Mouse (Mus musculus): ENCODE results near the gene Chrd. TPM values are rescaled to one million over a fixed set of nuclear protein-coding genes. Genes with fewer than 3 reads are reported as not detected.
A peak's percentile ranks its signal among the peaks of the same experiment; 100 is the strongest.

The Chrd gene
- polyA plus RNA-seq, 1 experiment from 2014 or later, result 12.2 TPM

DNA sequence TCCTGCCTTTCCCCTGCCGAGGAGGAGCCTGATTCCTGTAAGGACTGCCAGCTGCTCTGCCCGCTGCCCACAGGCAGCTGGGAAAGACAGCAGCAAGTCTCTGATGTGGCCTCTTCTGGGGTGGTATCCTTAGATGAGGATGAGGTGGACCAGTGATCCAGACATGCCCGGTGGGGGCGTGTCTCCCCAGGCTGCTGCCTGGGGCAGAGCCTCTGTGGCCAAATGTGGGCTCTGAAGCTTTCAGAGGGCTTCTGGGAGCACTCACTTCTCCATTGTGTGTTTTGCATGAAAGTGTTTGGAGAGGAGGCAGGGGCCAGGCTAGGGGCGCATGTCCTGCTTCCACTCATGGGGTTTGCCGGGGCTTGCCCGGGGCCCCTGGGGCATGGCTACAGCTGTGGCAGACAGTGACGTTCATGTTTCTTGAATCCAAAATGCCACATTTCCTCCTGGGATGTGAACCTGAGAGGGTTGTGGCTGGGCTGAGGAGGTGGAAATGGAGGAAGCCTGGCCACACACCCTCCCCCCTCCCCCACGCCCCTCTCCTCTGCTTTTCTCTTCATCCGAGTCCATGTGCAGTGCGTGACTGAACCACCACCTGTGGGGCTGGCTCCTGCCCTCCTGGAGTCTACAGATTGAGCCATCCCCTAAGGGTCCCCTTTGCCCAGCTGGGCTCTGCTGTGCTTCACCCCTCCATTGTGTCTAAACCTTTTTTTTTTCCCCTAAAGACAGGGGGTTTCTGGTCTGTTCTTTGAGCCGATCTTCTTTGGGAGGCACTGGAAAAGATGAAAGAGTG, 31.0 kb upstream of the Chrd start:
- Histone ChIP-seq H3K4me1 (peaks cover 26% of the 10 kb centered on the region), H3K4me3 (no peak overlapping the region), H3K27me3 (no peaks in the 10 kb centered on the region), H3K27ac (peak overlapping the region; percentile 59), H3K9me3 (no peaks in the 10 kb centered on the region), H3K9ac (peak overlapping the region; percentile 24; the same call in 1 of the 2 replicates), H3K4me2 (peak overlapping the region; percentile 10; the same call in 1 of the 2 replicates), H3K36me3 (peaks cover 61% of the 10 kb centered on the region)
- no peak for ATAC-seq (ENCODE audit: insufficient number of reproducible peaks, low FRiP score, low TSS enrichment, low read depth)
- WGBS, result 16% methylated on average over 12 of the region's 12 CpGs

DNA sequence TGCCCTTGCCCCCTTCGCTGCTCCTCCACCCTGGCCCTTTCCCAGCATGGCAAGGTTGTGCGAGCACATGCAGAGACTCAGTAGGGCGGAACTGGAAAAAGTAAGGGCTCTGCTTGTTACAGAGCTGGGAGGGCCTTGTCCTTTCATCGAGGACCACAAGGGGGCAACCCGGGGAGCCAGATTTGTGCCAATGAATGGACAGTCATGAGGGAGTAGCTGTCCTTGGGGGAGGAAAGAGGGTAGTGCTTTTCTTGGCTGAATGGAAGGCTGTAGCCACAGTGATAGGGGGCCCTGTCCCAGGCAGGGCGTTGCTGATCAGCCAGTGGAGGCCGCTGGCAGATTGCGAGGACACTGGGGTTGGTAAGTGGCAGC, 30.4 kb upstream of the Chrd start:
- H3K36me3 ChIP-seq, result peaks cover 67% of the 10 kb centered on the region
- no peak overlapping the region for H3K4me3 ChIP-seq
- H3K4me1 ChIP-seq, result peaks cover 26% of the 10 kb centered on the region
- peak; percentile 11; the same call in 1 of the 2 replicates for ATAC-seq (ENCODE audit: insufficient number of reproducible peaks, low FRiP score, low TSS enrichment, low read depth)
- peak overlapping the region; percentile 59 for H3K27ac ChIP-seq
- peak overlapping the region; percentile 10; the same call in 1 of the 2 replicates for H3K4me2 ChIP-seq
- WGBS, result 16% methylated on average over 8 of the region's 8 CpGs
- H3K9ac ChIP-seq, result no peak overlapping the region
- no peaks in the 10 kb centered on the region for H3K27me3 ChIP-seq
- H3K9me3 ChIP-seq, result no peaks in the 10 kb centered on the region

DNA sequence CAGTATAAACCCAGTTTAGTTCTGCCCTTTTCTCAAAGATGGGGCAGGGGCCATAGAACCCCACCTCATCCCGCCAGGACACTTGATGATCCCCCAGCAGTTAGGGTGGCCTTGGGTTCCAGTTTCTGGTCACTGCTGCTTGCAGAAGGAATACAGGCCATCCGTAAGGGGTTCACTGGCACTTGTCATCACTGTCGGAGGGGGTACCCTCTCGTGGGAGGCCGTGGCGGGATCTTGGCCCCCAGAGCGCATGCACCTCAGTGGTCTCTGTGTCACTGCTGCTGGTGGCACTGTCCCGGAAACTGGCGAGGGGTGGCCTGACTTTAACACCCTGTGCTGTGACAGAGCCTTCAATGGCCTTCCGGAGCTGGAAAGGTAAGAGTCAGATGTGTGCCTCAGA, 29.9 kb upstream of the Chrd start:
- Histone ChIP-seq H3K4me2 (no peak overlapping the region), H3K4me3 (no peak overlapping the region), H3K9ac (no peak overlapping the region), H3K27ac (no peak overlapping the region), H3K27me3 (no peaks in the 10 kb centered on the region), H3K36me3 (peaks cover 73% of the 10 kb centered on the region), H3K4me1 (peaks cover 26% of the 10 kb centered on the region), H3K9me3 (no peaks in the 10 kb centered on the region)
- 90% methylated on average over 10 of the region's 10 CpGs for WGBS
- ATAC-seq (ENCODE audit: insufficient number of reproducible peaks, low FRiP score, low TSS enrichment, low read depth), result no peak

DNA sequence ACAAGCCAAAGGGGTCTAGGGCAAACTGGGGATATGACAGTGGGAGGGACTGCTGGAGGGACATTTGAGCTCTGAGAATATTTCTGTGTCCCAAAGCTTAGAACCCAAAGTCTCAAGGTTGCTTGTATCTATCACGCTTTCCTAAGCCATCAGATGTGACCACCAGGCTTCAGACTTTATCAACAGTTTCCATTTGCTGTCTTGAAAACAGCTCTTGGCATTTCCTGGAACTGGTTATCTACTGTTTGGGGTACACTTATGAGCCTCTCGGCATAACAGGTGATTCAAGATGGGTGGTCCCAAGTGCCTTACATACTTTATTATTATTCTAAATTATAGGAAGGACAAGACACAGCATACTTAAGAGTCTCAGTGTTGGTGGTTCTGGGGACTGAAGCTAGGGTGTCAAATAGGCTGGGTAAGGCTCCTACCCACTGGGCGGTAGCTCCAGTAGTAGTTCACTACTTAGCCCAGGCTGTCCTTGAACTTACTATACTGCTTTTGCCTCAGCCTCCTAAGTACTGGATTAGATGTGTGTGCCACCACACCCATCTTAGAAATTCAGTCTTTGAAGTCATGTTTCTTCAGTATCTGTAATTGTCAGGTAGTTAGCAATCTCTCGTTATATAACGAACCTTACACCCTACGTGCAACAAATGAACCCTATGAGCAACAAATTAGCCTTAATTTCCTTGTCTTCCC, 29.1 kb upstream of the Chrd start:
- H3K4me1 ChIP-seq, result peaks cover 26% of the 10 kb centered on the region
- no peak overlapping the region for H3K27ac ChIP-seq
- no peaks in the 10 kb centered on the region for H3K9me3 ChIP-seq
- ATAC-seq (ENCODE audit: insufficient number of reproducible peaks, low FRiP score, low TSS enrichment, low read depth), result no peak
- 84% methylated on average over 6 of the region's 6 CpGs for WGBS
- H3K27me3 ChIP-seq, result no peaks in the 10 kb centered on the region
- no peak overlapping the region for H3K4me3 ChIP-seq
- no peak overlapping the region for H3K4me2 ChIP-seq
- H3K36me3 ChIP-seq, result peaks cover 77% of the 10 kb centered on the region
- H3K9ac ChIP-seq, result no peak overlapping the region

DNA sequence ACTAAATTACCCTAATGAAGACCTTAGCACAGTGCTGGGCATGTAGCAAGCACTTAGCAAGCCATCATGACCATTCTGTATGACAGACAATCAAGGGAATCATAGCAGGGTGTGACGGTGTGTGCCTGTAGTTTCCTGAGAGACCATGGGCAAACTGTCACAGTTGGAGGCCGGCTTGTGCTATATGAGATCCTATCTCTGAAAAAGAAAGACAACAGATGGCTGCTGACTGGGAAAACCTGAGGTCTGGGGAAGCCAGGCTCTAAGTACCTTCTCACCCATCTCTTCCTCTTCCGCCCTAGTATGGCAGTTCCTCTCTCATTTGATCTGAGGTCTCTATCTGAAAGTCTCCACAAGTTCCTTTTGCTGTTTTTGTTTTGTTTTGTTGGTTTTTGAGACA, 27.1 kb upstream of the Chrd start:
- Histone ChIP-seq H3K27me3 (no peaks in the 10 kb centered on the region), H3K9me3 (no peaks in the 10 kb centered on the region), H3K36me3 (peaks cover 76% of the 10 kb centered on the region), H3K27ac (no peak overlapping the region), H3K4me3 (no peak overlapping the region), H3K4me2 (no peak overlapping the region), H3K9ac (no peak overlapping the region), H3K4me1 (peaks cover 20% of the 10 kb centered on the region)
- ATAC-seq (ENCODE audit: insufficient number of reproducible peaks, low FRiP score, low TSS enrichment, low read depth), result no peak
- 85% methylated on average over 3 of the region's 3 CpGs for WGBS

DNA sequence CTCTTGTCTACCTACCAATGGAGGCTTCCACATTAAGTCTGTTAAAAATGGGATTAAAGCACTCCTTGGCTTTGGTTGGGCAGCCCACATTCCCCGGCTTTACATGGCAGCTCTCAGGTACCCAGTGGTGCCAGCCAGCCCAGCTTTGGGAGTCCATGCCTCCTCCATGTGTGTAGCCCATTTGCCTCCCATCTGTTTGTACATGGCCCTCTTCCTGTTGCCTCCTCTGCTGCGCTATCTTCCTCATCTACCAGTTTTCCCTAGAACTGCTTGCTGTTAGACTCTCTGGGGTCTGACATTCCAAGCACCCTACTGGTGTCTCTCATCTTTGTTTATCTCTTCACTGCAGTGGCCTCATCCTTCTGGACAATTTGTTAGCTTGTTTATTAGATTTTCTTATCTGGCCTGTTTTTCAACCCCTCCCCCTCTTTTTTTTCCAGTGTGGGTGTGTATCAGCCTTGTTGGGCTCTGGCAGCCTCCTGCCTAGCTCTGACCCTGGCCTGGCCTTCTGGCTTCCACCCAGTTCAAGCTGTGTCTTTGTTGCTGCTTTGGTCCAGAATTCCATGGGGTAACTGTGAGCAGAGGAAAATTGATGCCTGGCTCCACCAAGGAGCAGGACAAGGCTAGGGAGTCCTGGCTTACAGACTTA, 26.4 kb upstream of the Chrd start:
- Histone ChIP-seq H3K36me3 (peaks cover 79% of the 10 kb centered on the region), H3K4me2 (no peak overlapping the region), H3K9me3 (no peaks in the 10 kb centered on the region), H3K4me1 (peaks cover 16% of the 10 kb centered on the region), H3K9ac (no peak overlapping the region), H3K27ac (no peak overlapping the region), H3K4me3 (no peak overlapping the region), H3K27me3 (no peaks in the 10 kb centered on the region)
- ATAC-seq (ENCODE audit: insufficient number of reproducible peaks, low FRiP score, low TSS enrichment, low read depth), result no peak
- 87% methylated on average over 2 of the region's 2 CpGs for WGBS

DNA sequence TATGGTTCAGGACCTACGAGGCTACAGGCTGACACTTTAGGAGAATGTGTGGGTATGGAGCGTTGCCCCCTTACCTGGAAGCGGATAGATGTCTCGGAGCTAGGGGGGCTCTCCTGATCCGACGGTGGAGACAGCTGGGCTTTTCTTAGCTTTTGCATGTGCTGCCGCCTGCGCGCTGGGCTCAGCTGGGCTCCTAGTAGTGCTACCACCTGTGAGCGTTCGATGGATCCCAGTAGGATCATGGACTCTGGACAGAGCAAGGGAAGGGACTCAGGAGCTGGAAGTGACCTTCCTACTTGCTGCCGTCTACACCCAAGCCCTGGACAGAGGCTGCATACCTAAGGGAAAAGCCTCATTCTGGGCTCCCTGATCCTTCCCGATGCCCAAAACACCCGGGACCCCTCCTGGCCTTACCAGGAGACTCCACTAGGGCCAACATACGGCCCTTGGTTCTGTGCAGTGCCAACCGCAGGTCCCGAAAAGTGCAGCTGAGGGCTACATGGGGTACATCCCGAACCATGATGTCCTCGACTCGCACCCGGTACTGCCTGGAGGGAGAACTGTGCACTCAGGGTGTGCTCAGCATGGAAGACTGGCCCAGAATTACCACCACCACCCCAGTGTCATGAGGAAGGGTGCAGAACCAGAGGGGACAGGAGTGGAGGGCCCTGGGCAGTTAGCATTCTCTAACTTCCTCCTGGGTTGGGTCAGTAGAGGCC, 24.5 kb upstream of the Chrd start:
- H3K27me3 ChIP-seq, result no peaks in the 10 kb centered on the region
- H3K4me3 ChIP-seq, result no peak overlapping the region
- ATAC-seq (ENCODE audit: insufficient number of reproducible peaks, low FRiP score, low TSS enrichment, low read depth), result no peak
- H3K4me2 ChIP-seq, result no peak overlapping the region
- no peaks in the 10 kb centered on the region for H3K9me3 ChIP-seq
- 93% methylated on average over 21 of the region's 21 CpGs for WGBS
- H3K4me1 ChIP-seq, result peaks cover 2% of the 10 kb centered on the region; the same call in 1 of the 2 replicates
- H3K9ac ChIP-seq, result no peak overlapping the region
- peaks cover 92% of the 10 kb centered on the region for H3K36me3 ChIP-seq
- no peak overlapping the region for H3K27ac ChIP-seq

DNA sequence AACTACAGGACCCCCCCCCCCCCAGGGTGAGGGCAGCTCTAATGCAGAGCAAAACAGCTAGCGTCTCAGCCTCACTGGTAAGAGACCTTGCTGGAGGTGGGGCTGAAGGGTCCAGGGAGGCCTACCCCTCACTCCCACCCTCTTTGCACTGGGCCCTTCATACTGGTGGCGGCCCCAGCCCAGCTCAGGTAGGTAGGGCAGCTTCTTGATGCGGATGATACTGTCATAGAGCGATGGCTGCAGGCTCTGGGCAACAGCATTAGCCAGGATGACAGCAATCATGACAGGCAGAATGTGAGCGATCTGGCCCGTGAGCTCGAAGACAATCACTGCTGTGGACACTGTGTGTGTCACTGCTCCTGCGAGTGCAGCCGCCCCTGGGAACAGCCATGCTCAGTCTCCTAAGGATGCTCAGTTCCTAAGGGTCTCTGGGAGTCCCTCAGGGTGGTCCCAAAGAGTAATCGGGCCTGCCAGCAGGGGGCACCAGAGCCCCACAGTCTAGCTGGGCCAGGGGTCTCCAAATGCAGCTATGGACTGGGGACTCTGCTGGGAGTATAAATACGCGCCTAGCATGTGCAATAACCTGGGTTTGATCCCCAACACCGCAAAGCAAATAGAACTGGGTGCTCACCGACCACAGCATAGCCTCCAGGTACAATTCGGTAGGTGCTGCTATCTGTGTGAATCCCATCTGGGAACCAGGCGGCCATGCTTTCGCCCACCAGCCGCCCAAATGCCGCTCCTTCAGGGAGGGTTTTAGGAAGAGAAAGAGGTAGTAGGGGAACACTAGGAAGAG, 23.8 kb upstream of the Chrd start:
- ATAC-seq (ENCODE audit: insufficient number of reproducible peaks, low FRiP score, low TSS enrichment, low read depth), result no peak
- Histone ChIP-seq H3K4me3 (no peak overlapping the region), H3K4me2 (no peak overlapping the region), H3K27me3 (no peaks in the 10 kb centered on the region), H3K9ac (no peak overlapping the region), H3K9me3 (no peaks in the 10 kb centered on the region), H3K4me1 (peaks cover 9% of the 10 kb centered on the region), H3K27ac (no peak overlapping the region), H3K36me3 (peaks cover 85% of the 10 kb centered on the region)
- WGBS, result 74% methylated on average over 19 of the region's 19 CpGs

DNA sequence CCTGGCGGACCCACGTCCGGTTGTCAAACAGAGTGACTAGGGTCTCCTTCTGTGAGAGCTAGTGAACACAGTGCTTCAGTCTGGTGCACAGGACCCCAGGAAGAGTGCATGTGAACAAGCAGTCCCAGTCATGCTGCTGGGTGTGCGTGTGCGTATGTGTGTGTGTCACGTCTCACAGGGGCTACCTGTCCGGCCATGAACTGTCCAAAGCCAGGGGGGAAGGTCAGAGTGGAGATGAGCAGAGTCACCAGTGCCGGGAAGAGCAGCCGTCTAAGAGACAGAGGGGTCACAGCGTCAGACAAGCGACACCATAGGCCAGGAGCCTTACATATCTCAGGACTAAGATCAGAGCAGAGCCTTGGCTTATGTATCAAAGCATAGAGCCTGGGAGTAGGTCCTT, 22.6 kb upstream of the Chrd start:
- Histone ChIP-seq H3K4me1 (peaks cover 21% of the 10 kb centered on the region), H3K36me3 (peaks cover 73% of the 10 kb centered on the region), H3K9me3 (no peaks in the 10 kb centered on the region), H3K4me3 (no peak overlapping the region), H3K27me3 (no peaks in the 10 kb centered on the region), H3K4me2 (no peak overlapping the region), H3K9ac (no peak overlapping the region), H3K27ac (no peak overlapping the region)
- 92% methylated on average over 11 of the region's 11 CpGs for WGBS
- no peak for ATAC-seq (ENCODE audit: insufficient number of reproducible peaks, low FRiP score, low TSS enrichment, low read depth)

DNA sequence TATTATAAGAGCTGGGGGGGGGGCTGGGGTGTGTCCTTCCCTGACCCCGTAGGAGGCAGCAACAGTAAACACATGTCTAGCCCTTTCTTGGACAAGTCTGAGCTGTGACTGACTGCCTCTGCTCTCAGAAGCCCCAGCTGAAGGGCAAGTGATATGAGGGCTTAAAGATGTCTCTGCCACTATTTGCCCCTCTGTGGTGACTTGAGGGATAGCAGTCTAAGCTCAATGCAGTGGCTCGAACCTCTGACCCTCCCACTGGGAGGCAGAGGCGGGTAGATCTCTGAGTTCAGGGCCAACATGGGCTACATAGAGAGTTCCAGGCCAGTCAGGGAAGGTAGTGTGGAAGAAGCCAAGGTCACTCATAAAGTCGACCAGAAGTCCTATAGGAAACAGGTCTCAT, 22.1 kb upstream of the Chrd start:
- Histone ChIP-seq H3K9me3 (no peaks in the 10 kb centered on the region), H3K4me2 (no peak overlapping the region), H3K4me3 (no peak overlapping the region), H3K9ac (no peak overlapping the region), H3K27me3 (no peaks in the 10 kb centered on the region), H3K27ac (no peak overlapping the region), H3K4me1 (peaks cover 25% of the 10 kb centered on the region), H3K36me3 (peaks cover 70% of the 10 kb centered on the region)
- WGBS, result 81% methylated on average over 4 of the region's 4 CpGs
- no peak for ATAC-seq (ENCODE audit: insufficient number of reproducible peaks, low FRiP score, low TSS enrichment, low read depth)

DNA sequence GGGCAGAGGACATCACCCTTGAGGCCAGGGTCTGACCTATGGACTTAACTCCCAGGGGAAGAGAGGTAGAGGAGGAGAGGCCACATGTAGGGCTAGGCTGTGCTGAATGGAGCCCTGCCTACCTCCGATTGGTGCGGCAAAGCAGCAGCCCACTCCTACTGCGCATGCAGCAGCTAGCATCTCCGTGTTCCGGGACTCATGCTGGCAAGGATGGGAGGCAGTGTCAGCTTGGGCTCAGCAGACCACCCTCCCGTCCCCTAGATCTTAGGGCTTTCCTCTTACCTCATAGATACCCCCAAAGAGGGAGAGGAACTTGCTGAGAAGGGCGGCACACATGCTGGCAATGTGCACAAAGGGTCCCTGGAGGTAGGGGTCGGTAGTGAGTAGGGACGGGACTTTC, 20.7 kb upstream of the Chrd start:
- ATAC-seq (ENCODE audit: insufficient number of reproducible peaks, low FRiP score, low TSS enrichment, low read depth), result no peak
- H3K36me3 ChIP-seq, result peaks cover 56% of the 10 kb centered on the region
- no peaks in the 10 kb centered on the region for H3K9me3 ChIP-seq
- H3K4me3 ChIP-seq, result no peak overlapping the region
- no peaks in the 10 kb centered on the region for H3K27me3 ChIP-seq
- no peak overlapping the region for H3K27ac ChIP-seq
- peaks cover 33% of the 10 kb centered on the region for H3K4me1 ChIP-seq
- no peak overlapping the region for H3K9ac ChIP-seq
- 80% methylated on average over 9 of the region's 9 CpGs for WGBS
- no peak overlapping the region for H3K4me2 ChIP-seq

All from limb, embryonic 15.5 days (tissue).